Mouse (Mus musculus): ENCODE measurements around the gene 3110009E18Rik. TPM values are rescaled to one million over a fixed set of nuclear protein-coding genes. Genes with fewer than 3 reads are reported as not detected.

3110009E18Rik gene
- polyA plus RNA-seq, 1 experiment from 2014 or later, result 26.1 TPM

- no peak for DNase-seq (ENCODE audit: low spot score)
- H3K9ac ChIP-seq (ENCODE audit: low read depth, low read length), result no peak overlapping the region
- 77% methylated on average over 6 of the region's 6 CpGs for WGBS
- H3K27ac ChIP-seq (ENCODE audit: low read depth, low read length), result no peak overlapping the region
- no peak for ATAC-seq (ENCODE audit: low FRiP score)
- no peak overlapping the region for H3K4me2 ChIP-seq (replicated peaks; ENCODE audit: low read depth, low read length)
- H3K4me3 ChIP-seq (ENCODE audit: low read depth, low read length), result no peak overlapping the region
- H3K36me3 ChIP-seq (ENCODE audit: control insufficient read depth, insufficient read depth, low read length), result no peaks in the 10 kb centered on the region
- H3K27me3 ChIP-seq (ENCODE audit: control insufficient read depth, insufficient read depth, low read length), result no peaks in the 10 kb centered on the region
- no peaks in the 10 kb centered on the region for H3K4me1 ChIP-seq (replicated peaks; ENCODE audit: control insufficient read depth, insufficient read depth, low read length)
- no peaks in the 10 kb centered on the region for H3K9me3 ChIP-seq (ENCODE audit: control insufficient read depth, low read length)
Observed at GRCm38 (mm10) chr1:120232170-120232569, 111.2 kb downstream of the 3110009E18Rik start.

- Histone ChIP-seq H3K9ac (ENCODE audit: low read depth, low read length) (no peak overlapping the region), H3K4me1 (replicated peaks; ENCODE audit: control insufficient read depth, insufficient read depth, low read length) (no peaks in the 10 kb centered on the region), H3K4me3 (ENCODE audit: low read depth, low read length) (no peak overlapping the region), H3K27me3 (ENCODE audit: control insufficient read depth, insufficient read depth, low read length) (no peaks in the 10 kb centered on the region), H3K27ac (ENCODE audit: low read depth, low read length) (no peak overlapping the region), H3K4me2 (replicated peaks; ENCODE audit: low read depth, low read length) (no peak overlapping the region), H3K9me3 (ENCODE audit: control insufficient read depth, low read length) (no peaks in the 10 kb centered on the region), H3K36me3 (ENCODE audit: control insufficient read depth, insufficient read depth, low read length) (no peaks in the 10 kb centered on the region)
- ATAC-seq (ENCODE audit: low FRiP score), result no peak
- WGBS, result 90% methylated on average over 6 of the region's 6 CpGs
- no peak for DNase-seq (ENCODE audit: low spot score)
Observed at GRCm38 (mm10) chr1:120235631-120236215, 114.7 kb downstream of the 3110009E18Rik start.

- DNase-seq (ENCODE audit: low spot score) (no peak), ATAC-seq (ENCODE audit: low FRiP score) (no peak)
- Histone ChIP-seq H3K9me3 (ENCODE audit: control insufficient read depth, low read length) (no peaks in the 10 kb centered on the region), H3K4me1 (replicated peaks; ENCODE audit: control insufficient read depth, insufficient read depth, low read length) (no peaks in the 10 kb centered on the region), H3K4me2 (replicated peaks; ENCODE audit: low read depth, low read length) (no peak overlapping the region), H3K9ac (ENCODE audit: low read depth, low read length) (no peak overlapping the region), H3K4me3 (ENCODE audit: low read depth, low read length) (no peak overlapping the region), H3K27ac (ENCODE audit: low read depth, low read length) (no peak overlapping the region), H3K27me3 (ENCODE audit: control insufficient read depth, insufficient read depth, low read length) (no peaks in the 10 kb centered on the region), H3K36me3 (ENCODE audit: control insufficient read depth, insufficient read depth, low read length) (no peaks in the 10 kb centered on the region)
- 88% methylated on average over 14 of the region's 14 CpGs for WGBS
Observed at GRCm38 (mm10) chr1:120236424-120236823, 115.4 kb downstream of the 3110009E18Rik start.

- no peak for ATAC-seq (ENCODE audit: low FRiP score)
- Histone ChIP-seq H3K4me1 (replicated peaks; ENCODE audit: control insufficient read depth, insufficient read depth, low read length) (no peaks in the 10 kb centered on the region), H3K27ac (ENCODE audit: low read depth, low read length) (no peak overlapping the region), H3K4me3 (ENCODE audit: low read depth, low read length) (no peak overlapping the region), H3K4me2 (replicated peaks; ENCODE audit: low read depth, low read length) (no peak overlapping the region), H3K36me3 (ENCODE audit: control insufficient read depth, insufficient read depth, low read length) (no peaks in the 10 kb centered on the region), H3K27me3 (ENCODE audit: control insufficient read depth, insufficient read depth, low read length) (no peaks in the 10 kb centered on the region), H3K9me3 (ENCODE audit: control insufficient read depth, low read length) (no peaks in the 10 kb centered on the region), H3K9ac (ENCODE audit: low read depth, low read length) (no peak overlapping the region)
- WGBS, result 95% methylated on average over 1 of the region's 1 CpGs
- DNase-seq (ENCODE audit: low spot score), result no peak
Observed at GRCm38 (mm10) chr1:120237068-120237467, 116.1 kb downstream of the 3110009E18Rik start.

Other genes starting within 250 kb of the 3110009E18Rik start
- gene Tmem177, start 208.0 kb upstream of the 3110009E18Rik start, polyA plus RNA-seq (2014; fragmentation: Nextera tagmentation; extraction: Ambion mirVana), result 8.7 and 9.2 TPM in 2 replicates
- 0.07 and 0.20 TPM in 2 replicates for gene Cfap221, start 124.0 kb upstream of the 3110009E18Rik start, polyA plus RNA-seq (2014; fragmentation: Nextera tagmentation; extraction: Ambion mirVana)
- 0.31 and 0.73 TPM in 2 replicates for gene Sctr, start 114.3 kb upstream of the 3110009E18Rik start, polyA plus RNA-seq (2014; fragmentation: Nextera tagmentation; extraction: Ambion mirVana)
- 8.8 and 10.6 TPM in 2 replicates for gene Tmem37, start 47.1 kb upstream of the 3110009E18Rik start, polyA plus RNA-seq (2014; fragmentation: Nextera tagmentation; extraction: Ambion mirVana)
- 642 and 669 TPM in 2 replicates for gene Dbi, start 109 bp upstream of the 3110009E18Rik start, polyA plus RNA-seq (2014; fragmentation: Nextera tagmentation; extraction: Ambion mirVana)
- 3.4 and 3.8 TPM in 2 replicates for gene Steap3, start 151.5 kb downstream of the 3110009E18Rik start, polyA plus RNA-seq (2014; fragmentation: Nextera tagmentation; extraction: Ambion mirVana)
- 0.57 and 1.1 TPM in 2 replicates for gene C1ql2, start 219.4 kb downstream of the 3110009E18Rik start, polyA plus RNA-seq (2014; fragmentation: Nextera tagmentation; extraction: Ambion mirVana)